Mouse (Mus musculus): Measurements from ENCODE around the gene Cers6. TPM values are rescaled to one million over a fixed set of nuclear protein-coding genes. Genes with fewer than 3 reads are reported as not detected.

Gene Cers6
- polyA plus RNA-seq, 1 experiment from 2014 or later = 24.1 TPM

- Histone ChIP-seq H3K4me3 (no peak overlapping the region), H3K4me1 (no peaks in the 10 kb centered on the region), H3K27me3 (ENCODE audit: poor library complexity, severe bottlenecking) (no peaks in the 10 kb centered on the region), H3K36me3 (replicated peaks) (no peaks in the 10 kb centered on the region), H3K9me3 (no peaks in the 10 kb centered on the region), H3K27ac (no peak overlapping the region)
- WGBS = 93% methylated on average over 12 of the region's 12 CpGs
- DNase-seq (ENCODE audit: extremely low spot score, low spot score) = no peak
Observed at GRCm38 (mm10) chr2:68911587-68912483, 50.6 kb downstream of the Cers6 start.

GRCm38 (mm10) chr2:68915742-68916141, 54.5 kb downstream of the Cers6 start:
- DNase-seq (ENCODE audit: extremely low spot score, low spot score) = no peak
- Histone ChIP-seq H3K4me1 (no peaks in the 10 kb centered on the region), H3K4me3 (no peak overlapping the region), H3K27me3 (ENCODE audit: poor library complexity, severe bottlenecking) (no peaks in the 10 kb centered on the region), H3K27ac (no peak overlapping the region), H3K36me3 (replicated peaks) (no peaks in the 10 kb centered on the region), H3K9me3 (no peaks in the 10 kb centered on the region)

GRCm38 (mm10) chr2:68916299-68916698, 55.1 kb downstream of the Cers6 start:
- Histone ChIP-seq H3K4me1 (no peaks in the 10 kb centered on the region), H3K9me3 (no peaks in the 10 kb centered on the region), H3K27me3 (ENCODE audit: poor library complexity, severe bottlenecking) (no peaks in the 10 kb centered on the region), H3K27ac (no peak overlapping the region), H3K4me3 (no peak overlapping the region), H3K36me3 (replicated peaks) (no peaks in the 10 kb centered on the region)
- DNase-seq (ENCODE audit: extremely low spot score, low spot score) = no peak
- WGBS = 95% methylated on average over 3 of the region's 3 CpGs

GRCm38 (mm10) chr2:68917010-68917409, 55.8 kb downstream of the Cers6 start:
- H3K27me3 ChIP-seq (ENCODE audit: poor library complexity, severe bottlenecking) = no peaks in the 10 kb centered on the region
- no peaks in the 10 kb centered on the region for H3K9me3 ChIP-seq
- H3K27ac ChIP-seq = no peak overlapping the region
- H3K36me3 ChIP-seq (replicated peaks) = no peaks in the 10 kb centered on the region
- no peaks in the 10 kb centered on the region for H3K4me1 ChIP-seq
- DNase-seq (ENCODE audit: extremely low spot score, low spot score) = no peak
- H3K4me3 ChIP-seq = no peak overlapping the region

- 95% methylated on average over 4 of the region's 4 CpGs for WGBS
- no peak for DNase-seq (ENCODE audit: extremely low spot score, low spot score)
- Histone ChIP-seq H3K4me3 (no peak overlapping the region), H3K27me3 (ENCODE audit: poor library complexity, severe bottlenecking) (no peaks in the 10 kb centered on the region), H3K27ac (no peak overlapping the region), H3K4me1 (no peaks in the 10 kb centered on the region), H3K9me3 (no peaks in the 10 kb centered on the region), H3K36me3 (replicated peaks) (no peaks in the 10 kb centered on the region)
Observed at GRCm38 (mm10) chr2:68917524-68917923, 56.3 kb downstream of the Cers6 start.

GRCm38 (mm10) chr2:68924344-68924743, 63.1 kb downstream of the Cers6 start:
- Histone ChIP-seq H3K4me3 (no peak overlapping the region), H3K9me3 (no peaks in the 10 kb centered on the region), H3K36me3 (replicated peaks) (no peaks in the 10 kb centered on the region), H3K27me3 (ENCODE audit: poor library complexity, severe bottlenecking) (no peaks in the 10 kb centered on the region), H3K4me1 (no peaks in the 10 kb centered on the region), H3K27ac (0 out of 2 replicates have a peak overlapping the region, but pooled peaks have one; percentile 15)
- no peak for DNase-seq (ENCODE audit: extremely low spot score, low spot score)
- 96% methylated on average over 9 of the region's 9 CpGs for WGBS

GRCm38 (mm10) chr2:68925542-68925941, 64.3 kb downstream of the Cers6 start:
- H3K36me3 ChIP-seq (replicated peaks) = no peaks in the 10 kb centered on the region
- 86% methylated on average over 6 of the region's 6 CpGs for WGBS
- no peaks in the 10 kb centered on the region for H3K27me3 ChIP-seq (ENCODE audit: poor library complexity, severe bottlenecking)
- no peaks in the 10 kb centered on the region for H3K4me1 ChIP-seq
- H3K27ac ChIP-seq = no peak overlapping the region
- no peak overlapping the region for H3K4me3 ChIP-seq
- no peaks in the 10 kb centered on the region for H3K9me3 ChIP-seq
- DNase-seq (ENCODE audit: extremely low spot score, low spot score) = no peak

- no peaks in the 10 kb centered on the region for H3K9me3 ChIP-seq
- H3K36me3 ChIP-seq (replicated peaks) = no peaks in the 10 kb centered on the region
- H3K27me3 ChIP-seq (ENCODE audit: poor library complexity, severe bottlenecking) = no peaks in the 10 kb centered on the region
- DNase-seq (ENCODE audit: extremely low spot score, low spot score) = no peak
- no peak overlapping the region for H3K27ac ChIP-seq
- no peaks in the 10 kb centered on the region for H3K4me1 ChIP-seq
- WGBS = 89% methylated on average over 10 of the region's 10 CpGs
- no peak overlapping the region for H3K4me3 ChIP-seq
Observed at GRCm38 (mm10) chr2:68926913-68927790, 65.9 kb downstream of the Cers6 start.

- H3K9me3 ChIP-seq = peaks cover 2% of the 10 kb centered on the region; the same call in 1 of the 2 replicates
- peaks cover 17% of the 10 kb centered on the region for H3K36me3 ChIP-seq (replicated peaks)
- no peaks in the 10 kb centered on the region for H3K27me3 ChIP-seq (ENCODE audit: poor library complexity, severe bottlenecking)
- H3K27ac ChIP-seq = no peak overlapping the region
- no peak overlapping the region for H3K4me3 ChIP-seq
- no peaks in the 10 kb centered on the region for H3K4me1 ChIP-seq
- no peak for DNase-seq (ENCODE audit: extremely low spot score, low spot score)
- WGBS = 76% methylated on average over 4 of the region's 4 CpGs
Observed at GRCm38 (mm10) chr2:68932240-68932639, 71.0 kb downstream of the Cers6 start.

- Histone ChIP-seq H3K36me3 (replicated peaks) (peaks cover 21% of the 10 kb centered on the region), H3K9me3 (peaks cover 4% of the 10 kb centered on the region; the same call in 1 of the 2 replicates), H3K27me3 (ENCODE audit: poor library complexity, severe bottlenecking) (no peaks in the 10 kb centered on the region), H3K27ac (no peak overlapping the region), H3K4me1 (no peaks in the 10 kb centered on the region), H3K4me3 (no peak overlapping the region)
- WGBS = 85% methylated on average over 4 of the region's 4 CpGs
- no peak for DNase-seq (ENCODE audit: extremely low spot score, low spot score)
Observed at GRCm38 (mm10) chr2:68932656-68933055, 71.4 kb downstream of the Cers6 start.

GRCm38 (mm10) chr2:68934651-68935050, 73.4 kb downstream of the Cers6 start:
- 84% methylated on average over 6 of the region's 6 CpGs for WGBS
- peaks cover 4% of the 10 kb centered on the region; the same call in 1 of the 2 replicates for H3K9me3 ChIP-seq
- H3K27me3 ChIP-seq (ENCODE audit: poor library complexity, severe bottlenecking) = no peaks in the 10 kb centered on the region
- DNase-seq (ENCODE audit: extremely low spot score, low spot score) = no peak
- H3K4me3 ChIP-seq = no peak overlapping the region
- peaks cover 31% of the 10 kb centered on the region for H3K36me3 ChIP-seq (replicated peaks)
- no peak overlapping the region for H3K27ac ChIP-seq
- no peaks in the 10 kb centered on the region for H3K4me1 ChIP-seq

GRCm38 (mm10) chr2:68935721-68936294, 74.6 kb downstream of the Cers6 start:
- H3K4me3 ChIP-seq = no peak overlapping the region
- H3K4me1 ChIP-seq = no peaks in the 10 kb centered on the region
- no peak overlapping the region for H3K27ac ChIP-seq
- 88% methylated on average over 2 of the region's 2 CpGs for WGBS
- peaks cover 4% of the 10 kb centered on the region; the same call in 1 of the 2 replicates for H3K9me3 ChIP-seq
- H3K27me3 ChIP-seq (ENCODE audit: poor library complexity, severe bottlenecking) = no peaks in the 10 kb centered on the region
- DNase-seq (ENCODE audit: extremely low spot score, low spot score) = no peak
- H3K36me3 ChIP-seq (replicated peaks) = peaks cover 34% of the 10 kb centered on the region

Data from forebrain, embryonic 10.5 days (tissue).